Mouse (Mus musculus): ENCODE data around the gene Cmss1. TPM values are rescaled to one million over a fixed set of nuclear protein-coding genes. Genes with fewer than 3 reads are reported as not detected.

Gene Cmss1
- total and polyA plus RNA-seq, 2 experiments from 2014 or later: 12.0 to 43.4 TPM

GRCm38 (mm10) chr16:57456003-57456402 lies 150.7 kb downstream of the Cmss1 start:
- no peaks in the 10 kb centered on the region for H3K4me1 ChIP-seq (ENCODE audit: insufficient read depth)
- TF ChIP-seq CTCF (IDR thresholded peaks at IDR 0.05; ENCODE audit: low read depth): no peak
- no peak overlapping the region for H3K4me2 ChIP-seq (ENCODE audit: low read depth)
- no peak for DNase-seq
- H3K9me3 ChIP-seq (ENCODE audit: low read length): no peaks in the 10 kb centered on the region
- no peaks in the 10 kb centered on the region for H3K36me3 ChIP-seq (ENCODE audit: insufficient read depth)
- ATAC-seq: no peak
- no peak overlapping the region for H3K4me3 ChIP-seq (ENCODE audit: low read depth, low read length)
- no peak overlapping the region for H3K9ac ChIP-seq
- WGBS: 43% methylated on average over 2 of the region's 2 CpGs
- no peak overlapping the region for H3K27ac ChIP-seq (ENCODE audit: low read depth, low read length)
- H3K27me3 ChIP-seq (ENCODE audit: insufficient read depth, low read length): no peaks in the 10 kb centered on the region

DNA sequence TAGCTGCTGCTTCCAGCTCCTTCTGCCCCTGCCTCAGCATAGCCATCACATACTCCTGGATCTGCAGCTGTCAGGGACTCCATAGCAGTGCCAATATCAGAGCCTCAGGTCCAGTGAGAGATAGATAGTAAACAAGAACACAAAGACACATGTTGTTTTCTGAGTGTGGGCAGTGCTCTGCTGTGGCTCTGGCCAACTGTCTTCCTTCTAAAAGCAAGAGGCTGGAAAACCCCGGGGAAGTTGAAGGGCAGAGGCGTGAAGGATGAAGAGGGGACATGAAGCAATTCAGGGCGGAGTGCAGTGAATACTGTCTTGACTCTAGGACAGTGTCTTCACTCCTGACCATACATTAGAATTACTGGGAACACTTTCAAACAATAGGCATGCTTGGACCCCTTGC lies 151.1 kb downstream of the Cmss1 start:
- Histone ChIP-seq H3K9me3 (ENCODE audit: low read length) (no peaks in the 10 kb centered on the region), H3K27me3 (ENCODE audit: insufficient read depth, low read length) (no peaks in the 10 kb centered on the region), H3K4me3 (ENCODE audit: low read depth, low read length) (no peak overlapping the region), H3K36me3 (ENCODE audit: insufficient read depth) (no peaks in the 10 kb centered on the region), H3K4me2 (ENCODE audit: low read depth) (no peak overlapping the region), H3K4me1 (ENCODE audit: insufficient read depth) (no peaks in the 10 kb centered on the region), H3K27ac (ENCODE audit: low read depth, low read length) (no peak overlapping the region), H3K9ac (no peak overlapping the region)
- no peak for ATAC-seq
- WGBS: 89% methylated on average over 3 of the region's 3 CpGs
- no peak for TF ChIP-seq CTCF (IDR thresholded peaks at IDR 0.05; ENCODE audit: low read depth)
- no peak for DNase-seq

GRCm38 (mm10) chr16:57454106-57454763 lies 152.4 kb downstream of the Cmss1 start:
- Histone ChIP-seq H3K4me3 (ENCODE audit: low read depth, low read length) (no peak overlapping the region), H3K27me3 (ENCODE audit: insufficient read depth, low read length) (no peaks in the 10 kb centered on the region), H3K27ac (ENCODE audit: low read depth, low read length) (no peak overlapping the region), H3K4me2 (ENCODE audit: low read depth) (no peak overlapping the region), H3K9me3 (ENCODE audit: low read length) (no peaks in the 10 kb centered on the region), H3K4me1 (ENCODE audit: insufficient read depth) (no peaks in the 10 kb centered on the region), H3K36me3 (ENCODE audit: insufficient read depth) (no peaks in the 10 kb centered on the region), H3K9ac (no peak overlapping the region)
- no peak for TF ChIP-seq CTCF (IDR thresholded peaks at IDR 0.05; ENCODE audit: low read depth)
- 95% methylated on average over 8 of the region's 8 CpGs for WGBS
- ATAC-seq: no peak
- DNase-seq: no peak

DNA sequence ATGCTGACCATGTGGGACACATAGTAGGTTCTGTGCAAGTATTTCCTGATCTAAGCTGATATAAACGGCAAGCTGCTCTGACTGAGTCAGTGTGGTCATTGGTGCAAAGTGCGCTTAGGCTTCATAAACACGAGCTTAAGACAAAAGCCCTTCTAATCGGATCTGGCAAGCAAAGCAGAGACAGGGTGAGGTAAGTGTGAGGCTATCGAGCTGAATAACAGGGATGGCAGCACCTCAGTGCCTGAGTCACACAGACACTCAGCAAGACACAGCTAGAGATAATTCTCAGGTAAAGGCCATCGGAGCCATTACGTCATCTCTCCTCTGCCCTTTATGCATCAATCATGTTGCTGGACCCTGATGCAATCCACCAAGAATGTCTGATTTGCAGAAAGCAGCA lies 153.7 kb downstream of the Cmss1 start:
- DNase-seq (no peak), ATAC-seq (no peak)

GRCm38 (mm10) chr16:57445096-57446094 lies 161.3 kb downstream of the Cmss1 start:
- Histone ChIP-seq H3K4me3 (ENCODE audit: low read depth, low read length) (no peak overlapping the region), H3K4me1 (ENCODE audit: insufficient read depth) (no peaks in the 10 kb centered on the region), H3K36me3 (ENCODE audit: insufficient read depth) (no peaks in the 10 kb centered on the region), H3K9ac (no peak overlapping the region), H3K4me2 (ENCODE audit: low read depth) (no peak overlapping the region), H3K9me3 (ENCODE audit: low read length) (no peaks in the 10 kb centered on the region), H3K27ac (ENCODE audit: low read depth, low read length) (no peak overlapping the region), H3K27me3 (ENCODE audit: insufficient read depth, low read length) (0 out of 2 replicates have a peak, but pooled peaks cover 3% of the 10 kb centered on the region)
- TF ChIP-seq CTCF (IDR thresholded peaks at IDR 0.05; ENCODE audit: low read depth): no peak
- ATAC-seq (no peak), DNase-seq (no peak)
- 74% methylated on average over 10 of the region's 10 CpGs for WGBS

More for the DNA sequence above, 153.7 kb downstream of the Cmss1 start:
- WGBS: 35% methylated on average over 7 of the region's 7 CpGs
- Histone ChIP-seq H3K27me3 (ENCODE audit: insufficient read depth, low read length) (no peaks in the 10 kb centered on the region), H3K27ac (ENCODE audit: low read depth, low read length) (no peak overlapping the region), H3K4me3 (ENCODE audit: low read depth, low read length) (no peak overlapping the region), H3K4me1 (ENCODE audit: insufficient read depth) (no peaks in the 10 kb centered on the region), H3K36me3 (ENCODE audit: insufficient read depth) (no peaks in the 10 kb centered on the region), H3K9me3 (ENCODE audit: low read length) (no peaks in the 10 kb centered on the region), H3K4me2 (ENCODE audit: low read depth) (no peak overlapping the region), H3K9ac (no peak overlapping the region)
- TF ChIP-seq CTCF (IDR thresholded peaks at IDR 0.05; ENCODE audit: low read depth): no peak

GRCm38 (mm10) chr16:57440706-57441437 lies 165.8 kb downstream of the Cmss1 start:
- 63% methylated on average over 10 of the region's 10 CpGs for WGBS
- H3K9ac ChIP-seq: no peak overlapping the region
- no peaks in the 10 kb centered on the region for H3K9me3 ChIP-seq (ENCODE audit: low read length)
- TF ChIP-seq CTCF (IDR thresholded peaks at IDR 0.05; ENCODE audit: low read depth): no peak
- H3K36me3 ChIP-seq (ENCODE audit: insufficient read depth): no peaks in the 10 kb centered on the region
- H3K4me1 ChIP-seq (ENCODE audit: insufficient read depth): 0 out of 2 replicates have a peak, but pooled peaks cover 4% of the 10 kb centered on the region
- ATAC-seq (no peak), DNase-seq (no peak)
- H3K27me3 ChIP-seq (ENCODE audit: insufficient read depth, low read length): 0 out of 2 replicates have a peak, but pooled peaks cover 3% of the 10 kb centered on the region
- no peak overlapping the region for H3K4me2 ChIP-seq (ENCODE audit: low read depth)
- H3K4me3 ChIP-seq (ENCODE audit: low read depth, low read length): no peak overlapping the region
- H3K27ac ChIP-seq (ENCODE audit: low read depth, low read length): no peak overlapping the region

Measured in forebrain, postnatal 0 days (tissue).